Mouse (Mus musculus): ENCODE measurements around the gene 1700029F12Rik.

DNA sequence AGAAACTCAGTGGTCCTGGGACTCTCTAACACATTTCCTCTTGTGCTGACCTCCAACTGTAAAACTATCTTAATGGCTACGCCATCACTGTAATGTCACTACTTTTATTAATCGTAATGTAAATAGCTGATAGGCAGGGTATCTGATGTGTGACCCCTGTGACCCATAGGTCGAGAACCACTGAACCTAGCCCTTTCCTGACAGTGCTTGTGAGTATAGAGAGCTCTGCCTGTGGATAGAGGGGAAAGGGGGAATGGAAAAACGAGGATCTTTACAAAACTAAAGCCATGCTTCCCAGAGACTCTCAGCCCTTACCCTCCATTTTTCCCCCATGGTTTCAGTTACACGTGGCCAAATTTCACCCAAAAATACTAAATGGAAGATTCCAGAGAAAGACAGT is 49.5 kb downstream of the 1700029F12Rik start:
- TF ChIP-seq ZKSCAN1 (IDR thresholded peaks at IDR 0.05; ENCODE audit: borderline replicate concordance, low read depth, low read length), result no peak
- no peak for TF ChIP-seq HCFC1 (IDR thresholded peaks at IDR 0.05; ENCODE audit: low read depth, low read length)
- TF ChIP-seq CTCF (conservative IDR thresholded peaks at IDR 0.05 in 1 of 2, IDR thresholded peaks at IDR 0.05 in 1 of 2; ENCODE audit: low read depth in 2 of 2, low read length in 2 of 2), result no peak
- TF ChIP-seq USF1 (IDR thresholded peaks at IDR 0.05; ENCODE audit: low read depth, low read length), result no peak
- no peak for TF ChIP-seq CHD1 (IDR thresholded peaks at IDR 0.05; ENCODE audit: low read depth, low read length)
- TF ChIP-seq POLR2A (IDR thresholded peaks at IDR 0.05; ENCODE audit: low read depth, low read length), result no peak
- no peak for TF ChIP-seq ZNF384 (IDR thresholded peaks at IDR 0.05; ENCODE audit: low read depth, low read length)
- TF ChIP-seq BHLHE40 (IDR thresholded peaks at IDR 0.05; ENCODE audit: low read depth, low read length), result no peak

Measured in CH12.LX (cell line).